Mouse (Mus musculus): ENCODE measurements around the gene 9930022D16Rik.

Gene 9930022D16Rik

DNA sequence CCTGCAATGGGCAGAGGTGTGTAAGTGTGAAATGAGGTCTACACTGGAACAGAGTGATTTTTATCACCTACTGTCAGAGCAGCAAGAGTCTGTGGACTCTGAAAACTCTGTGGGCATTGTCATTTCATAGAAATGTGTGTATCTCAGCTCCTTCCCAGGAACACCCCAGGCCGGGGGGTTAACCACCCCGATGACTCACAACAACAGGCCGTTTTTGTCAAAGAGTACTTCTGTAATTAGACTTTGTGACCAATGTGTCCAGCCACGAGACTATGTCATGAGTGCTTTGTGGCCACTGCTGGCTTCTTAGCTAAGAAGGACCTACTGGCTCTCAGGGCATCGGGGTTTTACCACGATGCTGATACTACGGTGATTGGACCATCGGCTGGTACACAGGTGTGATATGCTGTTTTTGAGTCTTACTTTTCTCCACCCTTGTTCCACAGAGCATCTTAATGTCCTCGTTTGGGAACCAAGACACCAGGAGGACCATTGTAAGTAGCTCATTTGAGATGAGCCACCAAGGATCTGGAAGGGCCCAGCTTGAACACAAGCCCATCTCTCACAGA lies 3.8 kb downstream of the 9930022D16Rik start:
- no peak for DNase-seq

DNA sequence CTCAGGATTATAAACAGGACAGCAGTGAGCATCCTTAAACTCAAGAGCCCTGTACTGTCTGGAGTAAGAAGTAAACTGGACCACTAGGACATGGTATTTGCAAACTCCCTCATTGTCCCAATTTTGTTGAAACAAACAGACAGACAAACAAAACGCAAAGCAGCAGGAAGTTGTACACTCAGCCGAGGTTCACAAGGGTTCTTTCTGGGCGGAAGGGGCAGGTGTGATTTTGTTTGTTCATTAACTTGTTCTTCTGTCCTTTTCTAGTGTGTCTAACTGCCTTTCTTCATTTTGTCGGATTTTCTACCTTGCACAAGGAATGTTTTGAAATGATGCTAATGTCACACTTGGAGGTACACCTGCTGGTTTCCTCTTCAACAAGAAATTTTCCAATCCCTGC lies 5.7 kb downstream of the 9930022D16Rik start:
- no peak for DNase-seq

DNA sequence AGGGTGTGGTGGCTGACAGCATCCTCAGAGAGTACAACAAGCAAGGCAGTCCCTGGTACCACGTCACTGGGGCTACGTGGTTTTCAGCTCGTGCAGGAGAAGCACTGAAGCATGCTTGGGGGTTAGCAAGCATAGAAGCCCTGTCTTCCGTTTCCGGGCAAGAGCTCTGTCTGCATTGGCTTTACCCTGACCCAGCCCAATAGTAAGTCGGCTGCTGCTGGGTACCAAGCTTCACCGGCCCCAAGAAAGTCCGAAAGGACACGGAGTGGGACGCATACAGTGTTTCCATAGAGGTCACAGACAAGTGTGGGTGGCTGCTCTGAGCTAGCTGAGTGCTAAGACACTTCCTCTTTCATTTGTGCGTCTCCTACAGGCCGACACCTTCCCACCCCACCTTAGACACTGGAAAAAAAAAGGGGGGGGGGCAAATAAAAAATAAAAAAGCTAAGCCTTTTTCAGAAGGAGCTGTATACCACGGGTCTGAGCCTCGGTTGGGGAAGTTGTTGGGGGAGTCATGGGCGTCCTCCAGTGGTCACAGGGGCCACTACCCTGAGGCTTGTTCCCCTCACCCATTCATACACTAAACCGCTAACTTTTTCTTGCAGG lies 6.3 kb downstream of the 9930022D16Rik start:
- DNase-seq: no peak

DNA sequence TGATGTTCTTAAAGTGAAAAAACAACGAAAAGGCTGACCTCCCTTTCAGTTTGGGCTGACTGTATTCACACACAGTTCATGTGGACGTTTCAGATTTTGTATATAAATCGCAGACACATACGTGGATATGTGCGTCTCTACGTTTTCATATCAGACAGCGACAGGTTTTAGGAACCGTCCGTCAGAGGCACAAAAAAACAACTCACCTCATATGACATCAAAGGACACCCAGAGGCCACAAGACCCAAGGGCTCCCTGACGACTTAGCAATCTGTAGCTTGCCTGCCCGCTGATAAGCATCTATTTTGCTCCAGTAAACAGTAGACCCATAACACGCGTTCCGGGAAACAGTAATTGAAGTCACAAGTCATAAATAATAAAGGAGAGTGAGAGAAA lies 6.8 kb downstream of the 9930022D16Rik start:
- no peak for DNase-seq

DNA sequence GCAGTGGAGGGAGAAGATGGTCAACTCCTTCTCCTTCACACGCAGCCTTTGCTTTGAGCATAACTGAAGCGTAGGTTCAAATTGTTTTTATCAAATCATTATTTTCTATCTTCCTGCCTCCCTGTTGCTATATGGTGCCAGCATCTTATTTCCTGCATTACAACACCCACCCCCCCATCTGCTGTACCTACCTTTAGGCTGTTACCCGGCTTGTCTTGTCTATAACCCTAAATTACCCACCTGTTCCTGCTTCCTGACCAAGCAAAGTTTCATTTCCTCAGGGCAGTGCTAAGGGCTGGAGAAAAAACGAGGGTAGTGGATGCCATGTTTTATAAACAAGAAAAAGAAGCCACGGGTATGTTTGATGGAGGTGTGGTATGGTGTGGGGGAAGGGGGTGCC lies 7.5 kb downstream of the 9930022D16Rik start:
- no peak for DNase-seq

DNA sequence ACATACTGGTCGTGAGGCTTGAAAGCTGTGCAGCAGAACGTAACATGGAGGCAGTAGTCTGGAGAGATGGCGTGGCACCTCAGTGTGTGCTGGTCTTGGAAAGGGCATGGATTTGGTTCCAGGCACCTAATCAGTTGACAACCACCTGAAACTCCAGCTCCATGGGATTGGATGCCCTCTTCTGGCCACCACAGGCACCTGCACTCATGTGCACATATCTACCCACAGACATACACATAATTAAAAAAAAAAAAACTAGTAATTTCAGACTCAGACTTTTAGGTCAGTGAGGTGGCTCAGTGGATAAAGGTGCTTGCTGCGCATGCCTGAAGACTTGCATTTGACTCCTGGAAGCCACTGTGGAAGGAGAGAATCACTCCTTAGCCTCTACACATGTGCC lies 8.5 kb downstream of the 9930022D16Rik start:
- DNase-seq: no peak

DNA sequence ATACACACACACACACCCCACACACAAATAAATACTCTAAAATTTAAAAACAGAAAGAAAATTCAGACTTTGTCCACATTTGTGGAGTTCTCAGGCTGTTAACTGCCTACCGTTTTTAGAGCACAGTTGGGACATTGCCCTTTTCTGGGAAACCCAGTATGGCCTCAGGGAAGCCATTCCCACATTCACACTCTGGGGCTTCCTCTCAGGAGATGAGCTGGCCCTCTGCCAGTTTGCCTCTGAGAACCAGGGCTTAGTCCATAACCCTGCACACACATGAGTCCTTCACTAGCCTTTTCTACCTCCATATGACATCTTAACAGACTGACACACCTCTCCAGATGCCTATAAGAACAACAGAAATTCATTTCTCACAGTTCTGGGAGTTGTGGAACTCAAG lies 9.6 kb downstream of the 9930022D16Rik start:
- DNase-seq: no peak

DNA sequence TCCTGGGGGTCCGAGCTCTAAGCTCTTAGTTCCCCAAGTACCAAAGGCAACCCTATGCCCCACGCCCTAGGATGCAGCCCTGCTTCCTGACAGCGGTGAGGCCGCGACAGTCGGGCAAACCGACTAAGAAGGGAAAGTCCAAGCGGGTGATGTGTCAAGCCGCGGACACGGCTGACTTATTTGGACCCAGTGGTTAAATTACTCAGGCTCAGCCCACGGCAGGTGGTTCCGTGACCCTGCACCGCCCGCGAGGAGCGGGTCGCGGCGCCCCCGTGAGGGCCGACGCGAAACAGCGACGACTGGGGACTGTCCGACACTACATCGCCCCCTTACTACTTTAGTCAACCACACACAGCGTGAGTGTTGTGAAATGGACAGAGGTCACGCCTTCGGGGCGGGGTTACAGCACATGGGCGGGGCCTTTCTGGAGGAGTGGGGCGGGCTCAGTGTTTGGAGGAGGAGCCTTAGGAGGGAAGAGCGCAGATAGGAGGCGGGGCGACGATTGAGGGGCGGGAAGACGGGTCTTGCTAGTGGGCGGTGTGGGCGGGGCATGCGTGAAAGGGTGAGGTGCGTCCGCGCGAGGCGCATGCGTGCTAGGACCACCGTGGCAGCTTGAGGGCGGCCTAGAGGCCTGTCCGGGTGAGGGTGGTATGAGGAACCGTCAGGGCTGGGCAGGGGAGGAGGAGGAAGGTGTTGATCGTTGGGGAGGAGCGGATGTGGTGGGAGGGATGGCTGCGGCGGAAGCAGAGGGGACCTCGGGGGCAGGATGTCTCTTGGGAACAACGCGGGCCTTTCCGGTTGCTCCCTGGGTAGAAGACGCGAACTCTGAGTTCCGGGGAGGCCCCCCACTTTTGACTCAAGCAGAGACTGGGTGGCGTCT lies 11.9 kb downstream of the 9930022D16Rik start, which contains the start of gene Amz2:
TSS of gene Amz2 (plus strand) at position 555 of the 880 bp plus-strand sequence.
- DNase-seq: peak; percentile 99

DNA sequence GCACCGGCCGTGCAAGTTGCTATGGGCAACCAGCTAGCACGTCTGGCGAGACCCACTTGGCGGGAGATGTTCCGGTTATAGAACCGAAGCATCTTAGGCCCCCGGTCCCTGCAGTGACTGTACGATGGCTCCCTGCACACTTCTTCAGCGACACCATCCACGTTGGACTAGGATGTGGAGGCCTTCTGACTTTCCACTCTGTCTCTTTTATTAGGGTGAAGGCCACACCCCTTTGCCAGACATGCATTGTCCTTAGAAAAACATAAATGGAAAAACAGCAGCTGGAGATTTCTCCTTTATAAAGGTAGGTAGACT lies 12.5 kb downstream of the 9930022D16Rik start:
- DNase-seq: no peak

DNA sequence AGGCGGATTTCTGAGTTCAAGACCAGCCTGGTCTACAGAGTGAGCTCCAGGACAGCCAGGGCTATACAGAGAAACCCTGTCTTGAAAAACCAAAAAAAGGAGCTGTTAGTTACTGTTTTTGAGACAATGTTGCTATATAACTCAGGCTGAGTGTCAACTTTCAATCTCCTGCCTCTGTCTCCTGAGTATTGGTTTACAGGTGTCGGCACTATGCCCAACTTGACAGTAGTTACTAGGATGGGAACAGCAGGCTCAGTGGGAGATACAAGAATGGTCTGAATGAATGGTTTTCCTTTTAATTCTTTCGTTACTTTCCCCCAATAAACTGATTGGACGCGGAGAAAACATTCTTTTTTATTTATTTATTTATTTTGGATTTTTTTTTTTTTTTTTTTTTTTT lies 13.6 kb downstream of the 9930022D16Rik start:
- no peak for DNase-seq

DNA sequence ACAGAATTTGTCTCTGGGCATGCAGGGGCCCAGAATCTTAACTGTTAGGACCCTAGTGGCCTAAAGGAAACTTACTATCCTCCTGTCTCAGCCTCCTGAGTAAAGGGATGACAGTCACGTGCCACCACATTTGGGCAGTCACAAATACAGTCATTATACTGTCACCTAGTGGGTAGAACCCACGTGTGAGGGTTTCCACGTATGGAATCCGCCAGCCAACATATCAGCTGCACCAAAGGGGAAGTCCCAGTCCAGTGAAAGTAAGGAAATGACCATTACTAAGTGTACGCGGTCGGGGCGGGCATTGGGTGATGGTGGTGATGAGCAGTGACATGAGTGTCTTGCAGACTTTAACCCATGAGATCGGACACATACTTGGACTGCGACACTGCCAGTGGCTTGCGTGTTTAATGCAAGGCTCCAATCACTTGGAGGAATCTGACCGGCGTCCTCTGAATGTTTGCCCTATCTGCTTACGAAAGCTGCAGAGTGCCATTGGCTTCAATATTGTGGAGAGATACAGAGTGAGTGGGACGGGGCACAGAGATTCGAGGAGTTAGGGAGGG lies 20.6 kb downstream of the 9930022D16Rik start:
- DNase-seq: no peak

DNA sequence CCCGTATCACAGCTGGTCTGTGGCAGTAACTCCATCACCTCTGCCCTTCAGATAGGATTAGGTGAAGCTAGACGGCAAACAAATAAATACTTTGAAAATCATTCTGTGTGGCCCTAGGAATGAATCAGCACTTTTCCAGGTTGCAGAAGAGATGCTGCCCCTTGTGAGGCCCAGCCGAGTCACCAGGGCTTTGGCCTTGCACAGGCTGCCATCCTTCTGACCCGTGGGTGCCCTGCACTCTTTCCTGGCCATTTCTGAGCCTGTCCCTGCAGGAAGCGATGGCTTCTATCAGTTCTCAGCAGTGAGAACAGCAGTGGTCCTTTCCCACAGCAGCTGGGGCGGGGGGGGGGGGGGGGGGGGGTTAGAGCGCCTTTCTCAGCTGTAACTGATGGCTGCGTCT lies 23.2 kb downstream of the 9930022D16Rik start:
- DNase-seq: no peak

DNA sequence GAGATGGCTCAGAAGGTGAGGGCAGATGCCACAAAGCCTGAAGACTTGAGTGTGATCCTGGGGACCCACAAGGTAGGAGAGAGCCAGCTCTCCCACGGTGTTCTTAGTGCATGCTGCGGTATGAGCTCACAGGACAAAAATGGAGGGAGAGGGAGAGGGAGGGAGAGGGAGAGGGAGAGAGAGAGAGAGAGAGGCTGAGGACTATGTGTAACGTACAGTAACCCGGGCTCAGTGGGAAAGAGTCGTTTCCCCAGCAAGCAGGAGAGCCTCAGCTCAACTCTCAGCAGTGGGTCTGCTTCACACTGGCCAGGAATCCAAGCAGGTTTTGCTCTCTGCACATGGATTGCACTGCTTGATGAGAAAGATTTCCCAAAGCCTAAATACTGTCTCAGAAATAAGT lies 25.5 kb downstream of the 9930022D16Rik start:
- DNase-seq: no peak

DNA sequence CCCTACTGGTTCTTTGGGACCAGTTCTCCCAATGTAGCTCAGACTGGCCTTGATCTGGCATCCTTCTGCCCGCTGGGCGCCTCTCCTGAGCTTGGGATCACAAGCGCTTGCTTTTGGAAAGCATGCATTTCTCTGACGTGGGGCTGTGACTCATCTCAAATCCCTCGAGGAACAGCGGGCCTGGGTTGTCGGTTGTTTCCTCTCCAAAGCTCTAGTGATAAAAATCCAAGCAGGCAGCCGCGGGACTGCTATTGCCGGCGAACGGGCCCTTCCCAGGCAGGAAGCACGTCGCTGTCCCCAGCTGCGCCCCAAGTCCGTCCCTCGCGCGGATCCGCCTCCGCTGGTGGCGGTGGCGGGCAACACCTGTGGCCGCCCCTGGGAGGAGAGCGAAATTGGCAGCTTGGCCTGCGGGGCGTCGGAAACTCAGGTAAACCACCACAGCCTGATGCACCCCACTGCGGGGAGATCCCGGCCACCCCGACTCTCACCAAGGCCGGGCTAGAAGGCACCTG lies 26.2 kb downstream of the 9930022D16Rik start:
- DNase-seq: peak; percentile 54

DNA sequence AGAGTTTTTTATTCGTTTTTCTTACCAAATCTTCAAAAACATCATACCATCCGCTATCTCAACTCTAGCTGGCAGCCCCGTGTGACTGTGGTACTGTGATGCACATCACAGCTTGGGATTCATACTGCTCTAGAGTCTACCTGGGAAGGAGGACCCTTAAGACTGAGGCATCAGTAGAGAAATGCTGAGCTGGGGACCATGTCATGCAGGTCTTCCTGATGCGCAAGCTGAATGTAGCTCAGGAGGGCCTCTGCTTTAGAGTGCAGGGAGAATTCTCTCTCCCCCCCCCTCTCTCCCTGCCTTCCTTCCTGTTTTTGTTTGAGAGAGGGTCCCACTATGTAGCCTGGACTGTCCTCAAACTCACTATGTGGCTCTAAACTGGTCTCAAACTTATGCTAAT lies 26.9 kb downstream of the 9930022D16Rik start:
- DNase-seq: no peak

DNA sequence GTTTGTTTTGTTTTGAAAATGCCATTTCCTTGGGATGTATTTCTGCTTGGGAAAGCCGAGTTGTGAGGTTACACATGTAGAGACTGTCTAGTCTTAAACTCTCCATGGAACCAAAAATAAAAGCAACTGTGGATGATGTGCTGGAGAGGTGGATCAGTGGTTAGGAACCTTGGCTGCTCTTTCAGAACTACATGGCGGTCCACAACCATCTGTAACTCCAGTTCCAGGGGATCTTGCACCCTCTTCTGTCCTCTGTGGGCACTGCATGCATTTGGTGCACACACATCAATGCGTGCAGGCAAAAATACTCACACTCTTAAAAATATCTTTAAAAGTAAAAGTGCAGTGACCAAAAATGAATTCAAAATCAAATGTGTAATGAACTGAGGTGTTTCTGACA lies 27.4 kb downstream of the 9930022D16Rik start:
- no peak for DNase-seq

DNA sequence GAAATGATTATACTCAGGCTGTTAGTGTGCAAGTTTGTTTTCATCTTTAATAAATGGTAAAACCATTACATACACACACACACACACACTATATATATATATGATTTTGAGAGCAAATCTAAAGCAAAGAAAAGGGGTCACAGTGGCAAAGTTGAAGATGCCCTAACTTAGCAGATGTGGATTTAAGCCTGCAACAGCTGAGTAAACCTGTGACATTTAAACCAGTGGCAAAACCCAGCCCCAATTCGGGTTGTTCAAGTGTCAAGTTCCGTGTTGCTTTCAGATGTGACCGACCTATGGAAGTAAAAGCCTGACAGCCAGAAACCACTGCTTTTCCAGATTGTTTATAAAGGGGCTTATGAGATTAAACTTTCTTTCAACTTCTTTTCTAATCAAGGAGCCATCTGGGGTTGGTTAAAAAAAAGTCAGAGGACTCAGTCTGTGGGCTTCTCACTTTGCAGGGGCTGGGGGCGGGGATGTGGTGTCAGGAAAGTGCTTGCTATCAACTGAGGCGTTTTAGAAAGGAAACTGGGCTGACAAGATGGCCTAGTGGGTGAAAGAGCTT lies 28.5 kb downstream of the 9930022D16Rik start:
- DNase-seq: no peak

DNA sequence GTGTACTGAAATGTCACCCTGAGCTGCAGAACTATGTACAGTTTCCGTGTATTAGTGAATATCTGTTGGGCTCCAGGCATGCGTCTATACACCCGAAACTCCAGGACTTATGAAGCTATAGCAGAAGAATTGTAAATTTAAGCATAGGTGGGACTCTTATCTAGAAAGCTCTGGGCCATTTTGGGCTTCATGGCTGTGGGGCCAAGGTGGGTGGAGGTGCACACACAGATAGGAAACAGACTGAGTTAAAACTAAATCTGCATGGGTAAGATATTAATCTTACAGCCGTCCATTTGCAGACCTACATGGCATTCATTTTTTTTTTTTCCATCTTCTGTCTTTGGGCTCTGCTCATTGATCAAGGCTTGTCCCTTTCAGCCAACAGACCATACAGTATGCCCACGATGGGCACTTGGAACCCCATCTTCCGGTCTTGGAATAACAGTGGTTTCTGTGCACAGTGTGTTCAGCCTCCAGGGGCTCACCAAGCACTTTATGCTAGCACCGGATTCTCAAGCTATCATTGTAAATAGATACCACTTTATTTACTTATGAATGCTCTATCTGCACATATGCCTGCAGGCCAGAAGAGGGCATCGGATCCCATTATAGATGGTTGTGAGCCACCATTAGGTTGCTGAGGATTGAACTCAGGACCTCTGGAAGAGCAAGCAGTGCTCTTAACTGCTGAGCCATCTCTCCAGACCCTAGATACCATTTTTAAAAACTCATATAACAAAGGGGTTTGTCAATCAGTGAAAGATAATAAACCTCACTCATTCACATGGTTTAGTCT lies 29.9 kb downstream of the 9930022D16Rik start:
- DNase-seq: no peak

DNA sequence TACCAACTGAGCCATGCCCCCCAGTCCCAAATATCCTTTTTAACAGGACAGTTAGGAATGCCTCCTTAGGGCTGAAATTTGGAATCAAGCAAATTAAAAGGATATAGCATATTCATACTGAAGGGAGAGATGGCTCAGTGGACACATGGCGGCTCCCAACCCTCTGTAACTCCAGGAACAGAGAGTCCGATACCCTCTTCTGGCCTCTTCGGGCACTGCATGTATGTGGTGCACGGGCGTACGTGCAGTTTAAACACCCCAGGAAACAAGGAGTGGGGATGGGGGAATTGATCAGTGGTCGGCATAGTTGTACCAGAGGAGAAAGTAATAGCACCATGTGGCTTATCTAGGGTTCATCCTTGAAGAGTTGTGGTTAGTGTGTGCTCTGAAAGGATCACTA lies 30.9 kb downstream of the 9930022D16Rik start:
- no peak for DNase-seq

DNA sequence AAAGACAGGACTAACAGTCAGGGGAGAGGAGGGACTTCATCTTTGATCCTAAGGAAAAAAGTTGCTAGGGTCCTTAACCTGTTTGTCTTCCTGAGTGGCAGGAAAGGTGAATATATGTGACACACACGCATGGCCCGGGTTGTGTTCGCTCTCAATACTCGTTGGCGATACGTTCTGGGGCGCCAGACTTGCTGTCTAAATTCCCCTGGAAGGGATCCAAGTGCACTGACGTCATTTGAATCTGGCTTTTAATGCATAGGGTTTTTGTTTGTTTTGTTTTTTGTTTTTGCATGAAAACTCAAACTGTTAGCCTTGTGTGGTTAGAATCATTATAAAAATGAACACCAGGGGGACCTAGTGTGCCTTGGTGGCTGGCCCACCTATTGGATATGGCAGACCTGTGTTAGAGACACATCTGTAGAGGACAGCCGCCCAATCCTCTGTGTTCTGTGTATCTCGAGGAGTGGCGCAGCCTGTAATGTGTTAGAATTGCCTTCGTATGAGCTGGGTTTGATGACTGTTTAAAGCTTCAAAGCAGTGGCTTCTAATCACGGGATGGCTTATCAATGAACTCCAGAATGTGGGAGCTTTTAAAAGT lies 31.8 kb downstream of the 9930022D16Rik start:
- DNase-seq: no peak

DNA sequence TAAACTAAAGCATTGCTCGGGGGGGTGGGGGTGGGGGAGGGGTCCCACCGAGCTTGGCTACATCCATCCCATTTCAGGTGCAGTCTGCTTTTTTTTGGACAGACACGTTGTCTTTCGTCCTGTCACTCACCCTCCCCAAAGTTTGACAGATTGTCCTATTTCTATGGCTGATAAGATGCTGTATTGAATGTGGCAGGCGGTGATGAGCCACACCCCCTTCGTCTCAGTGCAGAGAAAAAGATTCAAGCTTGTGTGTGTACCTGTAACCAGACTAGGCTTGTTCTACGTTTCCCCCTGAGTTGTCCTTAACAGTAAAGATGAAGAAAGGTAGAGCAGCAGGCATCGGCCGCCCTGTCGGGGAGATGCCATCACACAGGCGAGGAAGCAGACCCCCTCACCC lies 37.5 kb downstream of the 9930022D16Rik start:
- no peak for DNase-seq

DNA sequence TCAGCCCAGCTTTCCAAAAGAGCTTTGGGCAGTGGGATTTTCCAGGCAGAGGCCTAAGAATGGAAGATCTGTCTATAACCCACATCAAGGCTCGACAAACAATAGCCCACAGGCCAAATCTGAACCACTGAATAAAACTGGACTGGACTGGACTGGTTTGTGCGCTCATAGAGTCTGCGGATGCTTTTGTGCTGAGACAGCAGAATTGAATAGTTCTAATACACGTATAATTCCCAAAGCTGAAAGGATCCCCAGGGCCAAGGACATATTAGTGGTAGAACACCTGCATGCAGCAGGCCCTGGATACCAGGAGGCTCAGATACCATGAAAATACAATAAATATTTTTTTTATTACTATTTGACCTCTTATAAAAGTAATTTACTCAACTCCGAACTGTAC lies 42.5 kb downstream of the 9930022D16Rik start:
- DNase-seq: no peak
